Mouse (Mus musculus): Measurements from ENCODE around the gene Tfam.

DNA sequence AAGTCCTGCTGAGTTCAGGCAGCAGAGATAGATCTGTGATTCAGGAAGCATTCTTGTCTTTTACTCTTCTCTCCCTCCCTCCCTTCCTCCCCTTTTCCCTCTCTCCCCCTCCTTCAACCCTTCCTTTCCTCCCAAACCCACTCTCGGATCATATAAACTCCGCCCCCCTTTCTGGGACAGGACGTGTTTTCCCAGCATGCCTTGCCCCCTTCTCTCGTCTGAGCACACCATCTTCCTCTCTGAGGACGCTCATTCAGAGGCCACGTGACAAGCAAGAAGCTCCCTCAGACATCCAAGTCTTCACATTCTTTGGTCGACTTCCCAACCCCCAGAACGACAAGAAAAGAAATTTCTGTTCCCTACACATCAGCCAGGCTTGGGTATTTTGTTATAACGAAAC, 42.6 kb downstream of the Tfam start:
- TF ChIP-seq POLR2A (IDR thresholded peaks at IDR 0.05; ENCODE audit: extremely low read depth, insufficient read depth, low read length) (no peak), CTCF (IDR thresholded peaks at IDR 0.05; ENCODE audit: extremely low read depth, insufficient read depth, low read length) (no peak)

Data from cortical plate, adult 2 months (tissue).